Mouse (Mus musculus): ENCODE data around the gene Scpep1. TPM values are rescaled to one million over a fixed set of nuclear protein-coding genes. Genes with fewer than 3 reads are reported as not detected.

Gene Scpep1
- polyA plus RNA-seq, 1 experiment from 2014 or later, result 142 TPM

- no peak for ATAC-seq
- Histone ChIP-seq H3K4me2 (replicated peaks) (no peak overlapping the region), H3K4me3 (replicated peaks) (no peak overlapping the region), H3K9ac (no peak overlapping the region), H3K27ac (no peak overlapping the region), H3K36me3 (peaks cover 11% of the 10 kb centered on the region; the same call in 1 of the 2 replicates), H3K27me3 (replicated peaks) (no peaks in the 10 kb centered on the region), H3K4me1 (replicated peaks) (no peaks in the 10 kb centered on the region), H3K9me3 (no peaks in the 10 kb centered on the region)
- WGBS, result 97% methylated on average over 4 of the region's 4 CpGs
Measured at GRCm38 (mm10) chr11:88939634-88940033, 15.6 kb downstream of the Scpep1 start.

- no peaks in the 10 kb centered on the region for H3K27me3 ChIP-seq (replicated peaks)
- H3K4me3 ChIP-seq (replicated peaks), result no peak overlapping the region
- 99% methylated on average over 2 of the region's 2 CpGs for WGBS
- no peaks in the 10 kb centered on the region for H3K4me1 ChIP-seq (replicated peaks)
- no peaks in the 10 kb centered on the region for H3K9me3 ChIP-seq
- ATAC-seq, result no peak
- no peak overlapping the region for H3K27ac ChIP-seq
- no peak overlapping the region for H3K9ac ChIP-seq
- no peak overlapping the region for H3K4me2 ChIP-seq (replicated peaks)
- H3K36me3 ChIP-seq, result 0 out of 2 replicates have a peak, but pooled peaks cover 5% of the 10 kb centered on the region
Measured at GRCm38 (mm10) chr11:88938770-88939169, 16.5 kb downstream of the Scpep1 start.

GRCm38 (mm10) chr11:88937886-88938285 lies 17.4 kb downstream of the Scpep1 start:
- Histone ChIP-seq H3K9me3 (no peaks in the 10 kb centered on the region), H3K27me3 (replicated peaks) (no peaks in the 10 kb centered on the region), H3K27ac (no peak overlapping the region), H3K4me1 (replicated peaks) (no peaks in the 10 kb centered on the region), H3K4me2 (replicated peaks) (no peak overlapping the region), H3K9ac (no peak overlapping the region), H3K4me3 (replicated peaks) (no peak overlapping the region), H3K36me3 (0 out of 2 replicates have a peak, but pooled peaks cover 10% of the 10 kb centered on the region)
- ATAC-seq, result no peak
- WGBS, result 93% methylated on average over 2 of the region's 2 CpGs

- no peak overlapping the region for H3K4me3 ChIP-seq (replicated peaks)
- no peaks in the 10 kb centered on the region for H3K9me3 ChIP-seq
- H3K27me3 ChIP-seq (replicated peaks), result no peaks in the 10 kb centered on the region
- no peak overlapping the region for H3K9ac ChIP-seq
- no peaks in the 10 kb centered on the region for H3K4me1 ChIP-seq (replicated peaks)
- H3K4me2 ChIP-seq (replicated peaks), result no peak overlapping the region
- H3K36me3 ChIP-seq, result peaks cover 5% of the 10 kb centered on the region; the same call in 1 of the 2 replicates
- no peak for ATAC-seq
- H3K27ac ChIP-seq, result no peak overlapping the region
- 92% methylated on average over 19 of the region's 19 CpGs for WGBS
Measured at GRCm38 (mm10) chr11:88934089-88935000, 20.9 kb downstream of the Scpep1 start.

GRCm38 (mm10) chr11:88933030-88933429 lies 22.2 kb downstream of the Scpep1 start:
- WGBS, result 91% methylated on average over 9 of the region's 9 CpGs

GRCm38 (mm10) chr11:88931692-88932530 lies 23.4 kb downstream of the Scpep1 start:
- Histone ChIP-seq H3K27ac (no peak overlapping the region), H3K27me3 (replicated peaks) (no peaks in the 10 kb centered on the region), H3K9me3 (no peaks in the 10 kb centered on the region), H3K4me1 (replicated peaks) (no peaks in the 10 kb centered on the region), H3K4me3 (replicated peaks) (no peak overlapping the region), H3K4me2 (replicated peaks) (no peak overlapping the region), H3K36me3 (peaks cover 22% of the 10 kb centered on the region), H3K9ac (no peak overlapping the region)
- 83% methylated on average over 14 of the region's 14 CpGs for WGBS
- ATAC-seq, result no peak

More at GRCm38 (mm10) chr11:88933030-88933429, 22.2 kb downstream of the Scpep1 start:
- Histone ChIP-seq H3K36me3 (peaks cover 16% of the 10 kb centered on the region), H3K9me3 (no peaks in the 10 kb centered on the region), H3K27me3 (replicated peaks) (no peaks in the 10 kb centered on the region), H3K4me1 (replicated peaks) (no peaks in the 10 kb centered on the region), H3K27ac (no peak overlapping the region), H3K4me3 (replicated peaks) (no peak overlapping the region), H3K9ac (no peak overlapping the region), H3K4me2 (replicated peaks) (no peak overlapping the region)
- ATAC-seq, result no peak

GRCm38 (mm10) chr11:88926566-88926965 lies 28.7 kb downstream of the Scpep1 start:
- Histone ChIP-seq H3K36me3 (peaks cover 20% of the 10 kb centered on the region), H3K27me3 (replicated peaks) (no peaks in the 10 kb centered on the region), H3K4me1 (replicated peaks) (no peaks in the 10 kb centered on the region), H3K9me3 (no peaks in the 10 kb centered on the region), H3K4me2 (replicated peaks) (no peak overlapping the region), H3K9ac (no peak overlapping the region), H3K4me3 (replicated peaks) (no peak overlapping the region), H3K27ac (no peak overlapping the region)
- 85% methylated on average over 5 of the region's 5 CpGs for WGBS
- ATAC-seq, result no peak

- no peak for ATAC-seq
- 86% methylated on average over 8 of the region's 8 CpGs for WGBS
- Histone ChIP-seq H3K27me3 (replicated peaks) (no peaks in the 10 kb centered on the region), H3K4me2 (replicated peaks) (no peak overlapping the region), H3K27ac (no peak overlapping the region), H3K4me3 (replicated peaks) (no peak overlapping the region), H3K9me3 (no peaks in the 10 kb centered on the region), H3K9ac (no peak overlapping the region), H3K36me3 (no peaks in the 10 kb centered on the region), H3K4me1 (replicated peaks) (no peaks in the 10 kb centered on the region)
Measured at GRCm38 (mm10) chr11:88909388-88910036, 45.8 kb downstream of the Scpep1 start.

- Histone ChIP-seq H3K9me3 (no peaks in the 10 kb centered on the region), H3K4me3 (replicated peaks) (no peak overlapping the region), H3K27me3 (replicated peaks) (no peaks in the 10 kb centered on the region), H3K9ac (no peak overlapping the region), H3K36me3 (no peaks in the 10 kb centered on the region), H3K4me1 (replicated peaks) (no peaks in the 10 kb centered on the region), H3K27ac (no peak overlapping the region), H3K4me2 (replicated peaks) (no peak overlapping the region)
- peak; percentile 74 for ATAC-seq
- WGBS, result 92% methylated on average over 1 of the region's 1 CpGs
Measured at GRCm38 (mm10) chr11:88908557-88909211, 46.6 kb downstream of the Scpep1 start.

- H3K27ac ChIP-seq, result no peak overlapping the region
- H3K4me1 ChIP-seq (replicated peaks), result no peaks in the 10 kb centered on the region
- no peak overlapping the region for H3K4me2 ChIP-seq (replicated peaks)
- no peak overlapping the region for H3K4me3 ChIP-seq (replicated peaks)
- H3K9ac ChIP-seq, result no peak overlapping the region
- no peak for ATAC-seq
- no peaks in the 10 kb centered on the region for H3K27me3 ChIP-seq (replicated peaks)
- no peaks in the 10 kb centered on the region for H3K36me3 ChIP-seq
- no peaks in the 10 kb centered on the region for H3K9me3 ChIP-seq
- WGBS, result 93% methylated on average over 7 of the region's 7 CpGs
Measured at GRCm38 (mm10) chr11:88907886-88908285, 47.4 kb downstream of the Scpep1 start.

- Histone ChIP-seq H3K4me2 (replicated peaks) (no peak overlapping the region), H3K4me1 (replicated peaks) (no peaks in the 10 kb centered on the region), H3K36me3 (no peaks in the 10 kb centered on the region), H3K27me3 (replicated peaks) (no peaks in the 10 kb centered on the region), H3K4me3 (replicated peaks) (no peak overlapping the region), H3K9ac (no peak overlapping the region), H3K9me3 (no peaks in the 10 kb centered on the region), H3K27ac (no peak overlapping the region)
- WGBS, result 35% methylated on average over 2 of the region's 2 CpGs
- ATAC-seq, result no peak
Measured at GRCm38 (mm10) chr11:88905621-88906020, 49.6 kb downstream of the Scpep1 start.
